Mouse (Mus musculus) embryonic facial prominence, embryonic 11.5 days (tissue): ENCODE measurements at regions not wholly inside any gene's neighbourhood (a gene's known extent, or its start where the extent isn't known, plus 50 kb on each side); places are given as distances from the start of the nearest gene placed in this dataset.

ENCODE experiments used
- ATAC-seq: fragments of 200-750 bp; cut with Nextera tagmentation; replicated peaks from 2 replicates; pipeline ENCODE4 v1.8.0; 2017; ENCODE audit warnings: low read depth; ENCODE audit not compliant: insufficient number of reproducible peaks, low FRiP score, low TSS enrichment
- DNase-seq: peaks from one replicate; pipeline ENCODE4 v3.0.0-alpha.2; 2015; ENCODE audit warnings: low spot score
- H3K27ac ChIP-seq: fragments of 300-500 bp; sonication (generic); replicated peaks from 2 replicates; pipeline ENCODE4 v1.5.1; 2014; ENCODE audit warnings: mild to moderate bottlenecking, low read depth, low read length, control low read depth
- H3K27me3 ChIP-seq: fragments of 300-500 bp; sonication (generic); 2 replicates; pipeline ENCODE4 v1.6.1; 2014; ENCODE audit warnings: mild to moderate bottlenecking, low read length, moderate library complexity, mixed read lengths; ENCODE audit not compliant: control insufficient read depth, insufficient read depth
- H3K36me3 ChIP-seq: fragments of 300-500 bp; sonication (generic); replicated peaks from 2 replicates; pipeline ENCODE4 v1.6.1; 2014; ENCODE audit warnings: low read depth, mild to moderate bottlenecking, low read length, moderate library complexity, mixed read lengths; ENCODE audit not compliant: control insufficient read depth, insufficient read depth
- H3K4me1 ChIP-seq: fragments of 300-500 bp; sonication (generic); 2 replicates; pipeline ENCODE4 v1.6.1; 2014; ENCODE audit warnings: low read length, mixed read lengths; ENCODE audit not compliant: control insufficient read depth, insufficient read depth
- H3K4me2 ChIP-seq: fragments of 300-500 bp; sonication (generic); 2 replicates; pipeline ENCODE4 v1.6.1; 2014; ENCODE audit warnings: low read depth, mild to moderate bottlenecking, control low read depth, low read length, moderate library complexity
- H3K4me3 ChIP-seq: fragments of 300-500 bp; sonication (generic); 2 replicates; pipeline ENCODE4 v1.5.1; 2014; ENCODE audit warnings: low read depth, low read length, control low read depth
- H3K9ac ChIP-seq: fragments of 300-500 bp; sonication (generic); replicated peaks from 2 replicates; pipeline ENCODE4 v1.6.1; 2014; ENCODE audit warnings: mild to moderate bottlenecking, control low read depth, low read length
- H3K9me3 ChIP-seq: fragments of 300-500 bp; sonication (generic); replicated peaks from 2 replicates; pipeline ENCODE4 v1.6.1; 2016; ENCODE audit warnings: mild to moderate bottlenecking, low read length, inconsistent platforms, mixed read lengths; ENCODE audit not compliant: control insufficient read depth
- WGBS: fragments of 180-500 bp; shearing (Covaris S2); extraction: QIAGEN DNeasy Blood & Tissue Kit; methylation state at CpG from one replicate; pipeline ENCODE4 v1.1.7; 2014; 5-methylcytosine and 5-hydroxymethylcytosine counted together

DNA sequence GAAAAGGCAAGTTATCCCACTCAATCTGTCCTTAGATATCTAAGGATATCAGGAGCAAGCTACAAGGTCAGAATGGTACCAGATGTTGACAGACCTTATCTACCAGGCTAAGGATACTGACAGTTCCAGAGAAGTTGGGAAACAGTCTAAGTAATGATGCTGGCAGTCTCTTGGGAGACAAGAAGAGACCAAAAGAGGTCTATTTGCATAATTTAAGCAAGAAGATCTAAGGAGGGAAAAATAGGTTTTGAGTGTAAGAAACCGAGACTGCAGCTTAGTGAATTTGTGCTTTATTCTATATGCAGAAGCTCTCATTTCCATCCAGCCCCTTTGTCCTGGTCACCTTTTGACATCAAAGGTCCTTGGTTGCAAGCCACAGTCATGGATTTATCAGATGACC lies 86.4 kb downstream of the Polr2m start:
- ATAC-seq, result no peak
- DNase-seq, result no peak
- Histone ChIP-seq H3K36me3 (no peaks in the 10 kb centered on the region), H3K9me3 (no peaks in the 10 kb centered on the region), H3K27ac (no peak overlapping the region), H3K9ac (no peak overlapping the region), H3K4me1 (no peaks in the 10 kb centered on the region), H3K27me3 (no peaks in the 10 kb centered on the region), H3K4me3 (no peak overlapping the region), H3K4me2 (no peak overlapping the region)
- WGBS, result 74% methylated on average over 1 of the region's 1 CpGs

GRCm38 (mm10) chr9:71396784-71397183 lies 89.0 kb downstream of the Polr2m start:
- H3K9me3 ChIP-seq, result no peaks in the 10 kb centered on the region

DNA sequence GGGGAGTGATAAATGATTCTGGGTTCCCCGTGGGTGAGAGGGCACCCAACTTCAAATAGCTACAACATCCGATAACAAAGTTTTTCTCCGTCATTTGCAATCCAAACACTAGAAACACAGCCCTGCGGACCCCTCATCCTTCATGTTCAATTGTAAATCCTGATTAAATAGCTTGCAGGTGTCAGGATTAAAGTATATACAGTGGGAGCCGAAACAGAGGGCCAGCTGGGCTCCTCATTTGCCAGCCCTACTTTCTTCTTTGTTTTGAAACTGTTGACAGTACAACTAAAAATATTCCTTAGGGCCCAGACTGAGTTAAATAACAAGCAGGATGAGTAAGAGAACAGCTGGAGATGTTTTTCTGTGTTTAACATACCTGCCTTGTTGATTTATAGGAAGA lies 95.5 kb downstream of the Polr2m start:
- ATAC-seq (no peak), DNase-seq (no peak)
- Histone ChIP-seq H3K4me1 (no peaks in the 10 kb centered on the region), H3K36me3 (no peaks in the 10 kb centered on the region), H3K27me3 (no peaks in the 10 kb centered on the region), H3K4me3 (no peak overlapping the region), H3K9ac (no peak overlapping the region), H3K9me3 (no peaks in the 10 kb centered on the region), H3K27ac (no peak overlapping the region), H3K4me2 (no peak overlapping the region)
- 55% methylated on average over 5 of the region's 5 CpGs for WGBS

More at GRCm38 (mm10) chr9:71396784-71397183, 89.0 kb downstream of the Polr2m start:
- DNase-seq (no peak), ATAC-seq (no peak)
- Histone ChIP-seq H3K4me2 (no peak overlapping the region), H3K27ac (no peak overlapping the region), H3K27me3 (no peaks in the 10 kb centered on the region), H3K4me3 (no peak overlapping the region), H3K9ac (no peak overlapping the region), H3K4me1 (no peaks in the 10 kb centered on the region), H3K36me3 (no peaks in the 10 kb centered on the region)
- 58% methylated on average over 7 of the region's 7 CpGs for WGBS

- Histone ChIP-seq H3K4me2 (no peak overlapping the region), H3K4me3 (no peak overlapping the region), H3K4me1 (no peaks in the 10 kb centered on the region), H3K27me3 (no peaks in the 10 kb centered on the region), H3K36me3 (no peaks in the 10 kb centered on the region), H3K9ac (no peak overlapping the region), H3K9me3 (no peaks in the 10 kb centered on the region), H3K27ac (no peak overlapping the region)
- ATAC-seq (no peak), DNase-seq (no peak)
- 94% methylated on average over 7 of the region's 7 CpGs for WGBS
Measured at GRCm38 (mm10) chr9:71387426-71387825, 98.3 kb downstream of the Polr2m start.

DNA sequence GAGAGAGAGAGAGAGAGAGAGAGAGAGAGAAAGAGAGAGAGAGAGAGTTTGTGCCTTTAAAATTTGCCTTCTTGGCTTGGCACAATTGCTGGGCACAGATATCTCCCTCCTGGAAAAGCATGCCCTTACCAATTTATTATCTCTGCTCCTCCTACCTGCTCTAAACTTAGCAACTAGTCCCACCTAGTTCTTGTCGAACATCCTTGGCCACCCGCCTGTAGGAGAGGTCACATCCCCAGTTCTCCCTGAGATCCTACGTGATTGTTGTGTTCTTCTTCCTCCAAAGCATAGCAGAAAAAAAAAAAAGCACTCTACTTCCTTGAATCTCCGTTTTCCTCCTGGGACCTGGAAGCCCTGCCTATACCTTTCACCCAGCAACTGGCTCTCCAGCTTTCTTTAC lies 101.8 kb downstream of the Polr2m start:
- Histone ChIP-seq H3K9ac (no peak overlapping the region), H3K36me3 (no peaks in the 10 kb centered on the region), H3K4me1 (no peaks in the 10 kb centered on the region), H3K27me3 (no peaks in the 10 kb centered on the region), H3K4me2 (no peak overlapping the region), H3K9me3 (no peaks in the 10 kb centered on the region), H3K27ac (no peak overlapping the region), H3K4me3 (no peak overlapping the region)
- WGBS, result 73% methylated on average over 4 of the region's 4 CpGs
- ATAC-seq (no peak), DNase-seq (no peak)

DNA sequence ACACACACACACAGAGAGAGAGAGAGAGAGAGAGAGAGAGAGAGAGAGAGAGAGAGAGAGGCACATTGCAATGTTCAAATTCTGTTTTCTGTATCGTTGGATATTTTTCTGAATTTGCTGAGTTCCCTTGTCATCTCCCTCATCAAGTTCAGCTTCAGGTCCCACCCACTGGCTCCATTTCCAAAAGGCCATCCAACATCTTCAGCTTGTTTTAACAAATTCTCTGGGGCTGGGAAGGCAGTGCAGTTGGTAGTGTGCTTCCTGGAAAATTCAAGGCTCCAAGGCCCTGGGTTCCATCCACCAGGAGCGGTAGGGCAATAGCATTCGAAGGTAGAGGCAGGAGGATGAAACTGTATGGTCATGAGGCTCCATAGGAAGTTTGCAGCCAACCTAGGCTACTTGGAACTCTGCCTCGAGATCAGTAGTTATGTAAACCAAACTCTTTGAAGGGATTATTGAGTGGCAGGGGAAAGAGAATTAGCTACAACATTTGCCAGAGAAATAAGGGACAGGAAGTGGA lies 105.9 kb downstream of the Polr2m start:
- ATAC-seq (no peak), DNase-seq (no peak)
- no peak overlapping the region for H3K27ac ChIP-seq
- H3K27me3 ChIP-seq, result no peaks in the 10 kb centered on the region
- no peak overlapping the region for H3K4me2 ChIP-seq
- H3K36me3 ChIP-seq, result no peaks in the 10 kb centered on the region
- 76% methylated on average over 4 of the region's 4 CpGs for WGBS
- H3K4me3 ChIP-seq, result no peak overlapping the region
- H3K4me1 ChIP-seq, result no peaks in the 10 kb centered on the region
- no peak overlapping the region for H3K9ac ChIP-seq
- no peaks in the 10 kb centered on the region for H3K9me3 ChIP-seq

DNA sequence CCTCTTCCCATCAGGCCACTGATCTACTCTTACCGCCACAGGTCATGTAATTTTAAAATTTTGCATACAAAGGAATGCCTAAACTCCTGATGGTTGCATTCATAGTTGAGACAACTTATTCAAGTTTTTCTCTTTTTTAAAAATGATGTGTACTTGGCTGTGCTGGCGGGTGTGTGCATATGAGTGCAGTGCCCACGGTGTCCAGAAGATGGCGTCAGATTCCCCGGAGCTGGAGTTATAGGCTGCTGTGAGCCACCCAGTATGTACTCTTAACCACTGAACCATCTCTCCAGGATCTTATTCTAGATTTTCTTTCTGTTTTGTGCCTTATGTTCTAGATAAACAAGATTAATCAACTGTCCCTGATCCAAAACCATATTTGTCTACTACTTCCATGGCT lies 116.0 kb downstream of the Polr2m start:
- DNase-seq (no peak), ATAC-seq (no peak)
- H3K4me3 ChIP-seq, result no peak overlapping the region
- no peaks in the 10 kb centered on the region for H3K36me3 ChIP-seq
- H3K27me3 ChIP-seq, result no peaks in the 10 kb centered on the region
- no peak overlapping the region for H3K27ac ChIP-seq
- H3K9ac ChIP-seq, result no peak overlapping the region
- WGBS, result 92% methylated on average over 5 of the region's 5 CpGs
- no peaks in the 10 kb centered on the region; the same call in 1 of the 2 replicates for H3K9me3 ChIP-seq
- H3K4me1 ChIP-seq, result no peaks in the 10 kb centered on the region; the same call in 1 of the 2 replicates
- no peak overlapping the region for H3K4me2 ChIP-seq

GRCm38 (mm10) chr9:71369202-71369601 lies 116.5 kb downstream of the Polr2m start:
- Histone ChIP-seq H3K9ac (no peak overlapping the region), H3K4me2 (no peak overlapping the region), H3K9me3 (no peaks in the 10 kb centered on the region; the same call in 1 of the 2 replicates), H3K27ac (no peak overlapping the region), H3K4me3 (no peak overlapping the region), H3K36me3 (no peaks in the 10 kb centered on the region), H3K27me3 (no peaks in the 10 kb centered on the region), H3K4me1 (no peaks in the 10 kb centered on the region; the same call in 1 of the 2 replicates)
- 72% methylated on average over 2 of the region's 2 CpGs for WGBS
- DNase-seq, result no peak
- ATAC-seq, result no peak
